Mouse (Mus musculus) heart, postnatal 0 days (tissue): ENCODE results near the gene Tdp1. TPM values are rescaled to one million over a fixed set of nuclear protein-coding genes. Genes with fewer than 3 reads are reported as not detected.

Experiments used
- ATAC-seq: fragments of 200-750 bp; cut with Nextera tagmentation; 2 replicates; pipeline ENCODE4 v1.8.0; 2017; ENCODE audit warnings: low read depth, moderate number of reproducible peaks, moderate library complexity; ENCODE audit not compliant: insufficient read depth
- DNase-seq: peaks from one replicate; pipeline ENCODE4 v3.0.0-alpha.2; 2016; ENCODE audit warnings: low spot score
- H3K27ac ChIP-seq: fragments of 300-500 bp; sonication (generic); 2 replicates; pipeline ENCODE4 v1.5.1; 2014; ENCODE audit warnings: low read depth, mild to moderate bottlenecking
- H3K27me3 ChIP-seq: fragments of 300-500 bp; sonication (generic); 2 replicates; pipeline ENCODE4 v1.6.1; 2014; ENCODE audit warnings: low read length, mixed read lengths; ENCODE audit not compliant: control insufficient read depth, insufficient read depth
- H3K36me3 ChIP-seq: fragments of 300-500 bp; sonication (generic); replicated peaks from 2 replicates; pipeline ENCODE4 v1.6.1; 2014; ENCODE audit warnings: low read length, mixed read lengths; ENCODE audit not compliant: control insufficient read depth, insufficient read depth
- H3K4me1 ChIP-seq: fragments of 300-500 bp; sonication (generic); 2 replicates; pipeline ENCODE4 v1.6.1; 2014; ENCODE audit warnings: antibody characterized with exemption; ENCODE audit not compliant: control insufficient read depth, insufficient read depth
- H3K4me2 ChIP-seq: fragments of 300-500 bp; sonication (generic); 2 replicates; pipeline ENCODE4 v1.6.1; 2014; ENCODE audit warnings: low read depth, mild to moderate bottlenecking, low read length, moderate library complexity
- H3K4me3 ChIP-seq: fragments of 300-500 bp; sonication (generic); 2 replicates; pipeline ENCODE4 v1.5.1; 2014; ENCODE audit warnings: low read depth, low read length
- H3K9ac ChIP-seq: fragments of 300-500 bp; sonication (generic); replicated peaks from 2 replicates; pipeline ENCODE4 v1.6.1; 2014; ENCODE audit warnings: low read depth, low read length, mixed read lengths
- H3K9me3 ChIP-seq: fragments of 300-500 bp; sonication (generic); replicated peaks from 2 replicates; pipeline ENCODE4 v1.6.1; 2016; ENCODE audit warnings: low read length; ENCODE audit not compliant: control insufficient read depth
- CTCF ChIP-seq: IDR thresholded peaks from 2 replicates; pipeline ENCODE4 v1.5.1; 2016; ENCODE audit warnings: antibody characterized with exemption, control low read depth, low read depth
- EP300 ChIP-seq: IDR thresholded peaks from 2 replicates; pipeline ENCODE4 v1.6.1; 2016; ENCODE audit warnings: antibody characterized with exemption, low read depth
- WGBS: fragments of 180-500 bp; shearing (Covaris S2); extraction: QIAGEN DNeasy Blood & Tissue Kit; methylation state at CpG from one replicate; pipeline ENCODE4 v1.1.7; 2014; 5-methylcytosine and 5-hydroxymethylcytosine counted together
- polyA plus RNA-seq: library from polyadenylated mRNA; unstranded; fragments of >200 nt; fragmentation: Nextera tagmentation; extraction: Ambion mirVana; gene quantifications from 2 replicates; pipeline ENCODE4 v1.2.1, GENCODE M21; 2015
- total RNA-seq: library from RNA; depleted of rRNA; stranded (reverse); fragments of >200 nt; gene quantifications from 2 replicates; pipeline ENCODE4 v1.2.3, GENCODE M21; 2014; ENCODE audit warnings: low replicate concordance

The Tdp1 gene
- total and polyA plus RNA-seq, 2 experiments from 2014 or later: 8.8 to 13.7 TPM

- H3K36me3 ChIP-seq: no peaks in the 10 kb centered on the region
- peak overlapping the region; percentile 70; the same call in 1 of the 2 replicates for H3K9ac ChIP-seq
- peak; percentile 94 for DNase-seq
- peaks cover 11% of the 10 kb centered on the region for H3K4me1 ChIP-seq
- TF ChIP-seq CTCF: no peak
- TF ChIP-seq EP300: no peak
- WGBS: under 1% methylated on average over 38 of the region's 38 CpGs
- no peaks in the 10 kb centered on the region for H3K9me3 ChIP-seq
- H3K4me2 ChIP-seq: peak overlapping the region; percentile 91
- H3K27me3 ChIP-seq: no peaks in the 10 kb centered on the region
- peak overlapping the region; percentile 70; the same call in 1 of the 2 replicates for H3K27ac ChIP-seq
- ATAC-seq: peak; percentile 93
- peak overlapping the region; percentile 73 for H3K4me3 ChIP-seq
These were observed 1.2 kb upstream of the Tdp1 start for GRCm38 (mm10) chr12:99883000-99883712.

GRCm38 (mm10) chr12:99883713-99884105, 608 bp upstream of the Tdp1 start:
- H3K27me3 ChIP-seq: no peaks in the 10 kb centered on the region
- TF ChIP-seq CTCF (no peak), EP300 (no peak)
- H3K4me1 ChIP-seq: peaks cover 11% of the 10 kb centered on the region
- ATAC-seq: peak; percentile 10
- peak overlapping the region; percentile 73 for H3K4me3 ChIP-seq
- H3K36me3 ChIP-seq: no peaks in the 10 kb centered on the region
- peak overlapping the region; percentile 91 for H3K4me2 ChIP-seq
- no peaks in the 10 kb centered on the region for H3K9me3 ChIP-seq
- H3K27ac ChIP-seq: peak overlapping the region; percentile 70
- no peak for DNase-seq
- WGBS: 0% methylated on average over 11 of the region's 11 CpGs
- peak overlapping the region; percentile 70 for H3K9ac ChIP-seq

- TF ChIP-seq CTCF (no peak), EP300 (no peak)
- peak overlapping the region; percentile 91 for H3K4me2 ChIP-seq
- H3K4me3 ChIP-seq: peak overlapping the region; percentile 73
- no peaks in the 10 kb centered on the region for H3K36me3 ChIP-seq
- ATAC-seq (no peak), DNase-seq (no peak)
- no peaks in the 10 kb centered on the region for H3K9me3 ChIP-seq
- peaks cover 11% of the 10 kb centered on the region for H3K4me1 ChIP-seq
- 59% methylated on average over 8 of the region's 8 CpGs for WGBS
- H3K27ac ChIP-seq: no peak overlapping the region
- H3K27me3 ChIP-seq: no peaks in the 10 kb centered on the region
- peak overlapping the region; percentile 70 for H3K9ac ChIP-seq
These were observed 1.1 kb downstream of the Tdp1 start for GRCm38 (mm10) chr12:99885282-99885901.

GRCm38 (mm10) chr12:99897846-99898245, 13.5 kb downstream of the Tdp1 start:
- Histone ChIP-seq H3K4me3 (no peak overlapping the region), H3K27ac (no peak overlapping the region), H3K4me2 (no peak overlapping the region), H3K4me1 (peaks cover 1% of the 10 kb centered on the region), H3K27me3 (no peaks in the 10 kb centered on the region), H3K9ac (no peak overlapping the region), H3K36me3 (peaks cover 50% of the 10 kb centered on the region), H3K9me3 (no peaks in the 10 kb centered on the region)
- TF ChIP-seq CTCF: no peak
- no peak for TF ChIP-seq EP300
- 83% methylated on average over 4 of the region's 4 CpGs for WGBS
- DNase-seq (no peak), ATAC-seq (no peak)

- H3K9ac ChIP-seq: no peak overlapping the region
- TF ChIP-seq EP300 (no peak), CTCF (no peak)
- no peak overlapping the region for H3K4me3 ChIP-seq
- peaks cover 6% of the 10 kb centered on the region; the same call in 1 of the 2 replicates for H3K4me1 ChIP-seq
- no peaks in the 10 kb centered on the region for H3K9me3 ChIP-seq
- 86% methylated on average over 16 of the region's 16 CpGs for WGBS
- no peak overlapping the region for H3K4me2 ChIP-seq
- H3K36me3 ChIP-seq: peaks cover 50% of the 10 kb centered on the region
- ATAC-seq (no peak), DNase-seq (no peak)
- H3K27me3 ChIP-seq: no peaks in the 10 kb centered on the region
- no peak overlapping the region for H3K27ac ChIP-seq
These were observed 14.0 kb downstream of the Tdp1 start for GRCm38 (mm10) chr12:99898248-99898870.
